ENCODE assay signal across 8 mouse cellular contexts in the genomic region with DNA sequence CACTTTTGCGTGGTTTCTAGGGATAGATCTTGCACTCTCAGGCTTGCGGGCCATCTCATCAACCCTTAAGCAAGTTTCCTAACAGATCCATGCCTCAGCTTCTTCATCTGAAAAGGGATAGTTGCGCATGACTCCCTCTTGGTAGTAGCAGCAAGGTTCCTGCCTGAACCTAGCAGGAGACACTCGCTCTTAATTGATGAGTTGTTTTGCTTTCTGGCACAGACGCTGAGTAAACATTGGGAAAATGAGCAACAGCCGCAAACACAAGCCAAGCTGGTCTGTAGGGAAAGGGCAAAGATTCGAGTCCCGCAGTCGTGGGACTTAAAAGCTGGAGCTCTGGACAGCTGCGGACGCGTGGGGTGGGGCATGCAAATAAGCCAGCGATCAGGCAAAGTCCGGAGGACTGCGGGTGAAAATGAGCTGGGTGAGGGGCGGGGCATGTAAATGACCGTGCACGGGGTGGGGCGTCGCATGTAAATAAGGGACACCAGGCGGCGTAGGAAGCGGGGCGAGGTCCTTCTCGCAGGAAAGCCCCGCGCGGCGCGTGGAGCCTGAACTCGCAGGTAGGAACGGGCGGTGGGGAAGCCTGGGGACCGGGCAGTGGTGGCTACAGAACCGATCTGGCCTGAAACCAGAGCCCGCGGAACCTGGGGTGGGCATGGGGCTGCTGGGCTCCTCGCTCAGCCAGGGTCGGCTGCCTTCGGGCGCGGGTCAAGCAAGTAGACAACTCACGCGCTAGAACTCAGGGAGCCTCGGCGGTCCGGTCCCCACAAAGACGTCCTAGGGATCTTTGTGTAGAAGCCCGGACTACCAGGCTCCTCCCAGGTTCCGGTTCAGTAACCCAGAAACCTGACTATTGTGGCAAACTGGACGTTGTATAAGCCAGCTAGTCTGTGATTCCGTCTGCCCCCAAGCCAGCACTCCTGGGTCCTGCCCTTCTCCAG. TPM values are rescaled to one million over a fixed set of nuclear protein-coding genes. Genes with fewer than 3 reads are reported as not detected.
DNase-seq lines count a peak whose midpoint lies in the region; ATAC-seq and TF ChIP-seq lines count a peak whose summit lies in the region.

TSS of gene Il4ra (plus strand) at position 355 of the 944 bp plus-strand sequence.

- H3K4me2 ChIP-seq in forebrain, embryonic 12.5 days, result peak within 1 kb of the TSS; percentile 93
- peak within 1 kb of the TSS; percentile 99 for H3K4me2 ChIP-seq in heart, embryonic 16.5 days (ENCODE audit: low read depth, low read length)
- H3K4me2 ChIP-seq in liver, postnatal 0 days (ENCODE audit: low read depth, low read length), result peak within 1 kb of the TSS; percentile 91
- H3K4me2 ChIP-seq in neural tube, embryonic 13.5 days, result peak within 1 kb of the TSS; percentile 97

- peak within 1 kb of the TSS; percentile 56 for H3K9ac ChIP-seq in forebrain, embryonic 12.5 days
- peak within 1 kb of the TSS; percentile 88 for H3K9ac ChIP-seq in heart, embryonic 16.5 days (ENCODE audit: low read length)
- H3K9ac ChIP-seq in liver, postnatal 0 days (replicated peaks), result peak within 1 kb of the TSS; percentile 92
- peak within 1 kb of the TSS; percentile 76 for H3K9ac ChIP-seq in neural tube, embryonic 13.5 days

- peak; percentile 95 for ATAC-seq in forebrain, embryonic 12.5 days (ENCODE audit: low FRiP score)
- ATAC-seq in heart, embryonic 16.5 days (replicated peaks; ENCODE audit: extremely low read depth, insufficient read depth, low FRiP score), result peak; percentile 87
- ATAC-seq in liver, postnatal 0 days, result peak; percentile 94
- ATAC-seq in neural tube, embryonic 13.5 days (ENCODE audit: low read depth), result peak; percentile 88

- peak; percentile 90 for DNase-seq in ES-CJ7 (ENCODE audit: low read depth, low spot score)
- peak; percentile 83 for DNase-seq in c-Kit-positive CD71-positive TER-119-positive erythroid progenitor cells, embryonic 14.5 days (ENCODE audit: low spot score)
- peak; percentile 97 for DNase-seq in kidney, postnatal 25 days
- peak; percentile 94 for DNase-seq in liver, postnatal 0 days
- DNase-seq in telencephalon, adult 2 months (ENCODE audit: low read depth, low spot score), result peak; percentile 46

- H3K27ac ChIP-seq in forebrain, embryonic 12.5 days, result no peak within 1 kb of the TSS
- peak within 1 kb of the TSS; percentile 77 for H3K27ac ChIP-seq in heart, embryonic 16.5 days (ENCODE audit: low read length)
- peak within 1 kb of the TSS; percentile 95 for H3K27ac ChIP-seq in liver, postnatal 0 days (ENCODE audit: low read depth)
- H3K27ac ChIP-seq in neural tube, embryonic 13.5 days (replicated peaks), result no peak within 1 kb of the TSS

- H3K4me3 ChIP-seq in forebrain, embryonic 12.5 days (replicated peaks), result peak within 1 kb of the TSS; percentile 57
- peak within 1 kb of the TSS; percentile 78 for H3K4me3 ChIP-seq in heart, embryonic 16.5 days (ENCODE audit: low read length)
- H3K4me3 ChIP-seq in liver, postnatal 0 days (ENCODE audit: low read depth, low read length), result peak within 1 kb of the TSS; percentile 90
- peak within 1 kb of the TSS; percentile 57 for H3K4me3 ChIP-seq in neural tube, embryonic 13.5 days

- peaks cover 11% of the 10 kb centered on the region for H3K4me1 ChIP-seq in forebrain, embryonic 12.5 days
- peaks cover 40% of the 10 kb centered on the region for H3K4me1 ChIP-seq in heart, embryonic 16.5 days (ENCODE audit: control insufficient read depth, insufficient read depth, low read length)
- H3K4me1 ChIP-seq in liver, postnatal 0 days (ENCODE audit: insufficient read depth), result peaks cover 65% of the 10 kb centered on the region
- peaks cover 18% of the 10 kb centered on the region for H3K4me1 ChIP-seq in neural tube, embryonic 13.5 days (replicated peaks)

- peaks cover 42% of the 10 kb centered on the region for H3K27me3 ChIP-seq in forebrain, embryonic 12.5 days
- H3K27me3 ChIP-seq in heart, embryonic 16.5 days (ENCODE audit: control insufficient read depth, insufficient read depth, low read length), result no peaks in the 10 kb centered on the region
- H3K27me3 ChIP-seq in liver, postnatal 0 days (ENCODE audit: insufficient read depth, low read length), result no peaks in the 10 kb centered on the region
- peaks cover 32% of the 10 kb centered on the region for H3K27me3 ChIP-seq in neural tube, embryonic 13.5 days

- no peaks in the 10 kb centered on the region for H3K9me3 ChIP-seq in forebrain, embryonic 12.5 days
- H3K9me3 ChIP-seq in heart, embryonic 16.5 days (replicated peaks; ENCODE audit: control insufficient read depth, low read length), result no peaks in the 10 kb centered on the region
- no peaks in the 10 kb centered on the region for H3K9me3 ChIP-seq in liver, postnatal 0 days (ENCODE audit: low read length)
- H3K9me3 ChIP-seq in neural tube, embryonic 13.5 days, result no peaks in the 10 kb centered on the region

- 2% methylated on average over 52 of the region's 52 CpGs for WGBS in forebrain, embryonic 12.5 days
- 2% methylated on average over 52 of the region's 52 CpGs for WGBS in heart, embryonic 16.5 days
- 1% methylated on average over 52 of the region's 52 CpGs for WGBS in liver, postnatal 0 days (ENCODE audit: insufficient replicate concordance)
- WGBS in neural tube, embryonic 13.5 days, result 2% methylated on average over 50 of the region's 52 CpGs

- no peaks in the 10 kb centered on the region for H3K36me3 ChIP-seq in forebrain, embryonic 12.5 days (replicated peaks)
- H3K36me3 ChIP-seq in heart, embryonic 16.5 days (ENCODE audit: control insufficient read depth, insufficient read depth), result no peaks in the 10 kb centered on the region
- no peaks in the 10 kb centered on the region for H3K36me3 ChIP-seq in liver, postnatal 0 days (replicated peaks; ENCODE audit: insufficient read depth, low read length)
- H3K36me3 ChIP-seq in neural tube, embryonic 13.5 days, result no peaks in the 10 kb centered on the region

- peak; percentile 71 for TF ChIP-seq EP300 in liver, postnatal 0 days (IDR thresholded peaks at IDR 0.05; ENCODE audit: low read depth)

- TF ChIP-seq CTCF in liver, postnatal 0 days (IDR thresholded peaks at IDR 0.05; ENCODE audit: low read depth), result peak; percentile 58

RNA-seq across cellular contexts. Expression of gene Il4ra, which starts in this region (rescaled TPM):
- polyA plus RNA-seq in forebrain, embryonic 12.5 days (2016; fragmentation: Nextera tagmentation; extraction: Ambion mirVana), result 3.4 and 3.5 TPM in 2 replicates
- 6.7 and 7.3 TPM in 2 replicates for polyA plus RNA-seq in heart, embryonic 16.5 days (2015; fragmentation: Nextera tagmentation; extraction: Ambion mirVana)
- polyA plus RNA-seq in liver, postnatal 0 days (2015; fragmentation: Nextera tagmentation; extraction: Ambion mirVana), result 8.7 and 9.5 TPM in 2 replicates
- 4.3 and 5.5 TPM in 2 replicates for polyA plus RNA-seq in neural tube, embryonic 13.5 days (2015; fragmentation: Nextera tagmentation; extraction: Ambion mirVana)

Comparison
In these comparisons a context has a peak if more than half of its experiments do, and no peak if none do; other contexts are left out.
1. DNase-seq: peak in every context shown above with its lines; median percentile 97 in kidney, postnatal 25 days; 94 in liver, postnatal 0 days; 90 in ES-CJ7; 83 in c-Kit-positive CD71-positive TER-119-positive erythroid progenitor cells, embryonic 14.5 days; 46 in telencephalon, adult 2 months.
2. H3K27ac ChIP-seq: peak in heart, embryonic 16.5 days (single experiment) and liver, postnatal 0 days (single experiment); none in forebrain, embryonic 12.5 days (single experiment) and neural tube, embryonic 13.5 days (single experiment).
3. Peak in every context shown above with its lines, with median percentiles within 50 percentile points of each other: ATAC-seq, H3K4me2 ChIP-seq, H3K4me3 ChIP-seq and H3K9ac ChIP-seq.